Mouse (Mus musculus) hindbrain, postnatal 0 days (tissue): ENCODE data around the gene Mxi1. TPM values are rescaled to one million over a fixed set of nuclear protein-coding genes. Genes with fewer than 3 reads are reported as not detected.

ENCODE experiments used
- ATAC-seq: fragments of 200-750 bp; cut with Nextera tagmentation; 2 replicates; pipeline ENCODE4 v1.8.0; 2017; ENCODE audit warnings: mild to moderate bottlenecking, moderate TSS enrichment, moderate library complexity
- DNase-seq: peaks from one replicate; pipeline ENCODE4 v3.0.0-alpha.2; 2015; ENCODE audit warnings: low spot score
- H3K27ac ChIP-seq: fragments of 300-500 bp; sonication (generic); 2 replicates; pipeline ENCODE4 v1.5.1; 2014; ENCODE audit warnings: mild to moderate bottlenecking
- H3K27me3 ChIP-seq: fragments of 300-500 bp; sonication (generic); 2 replicates; pipeline ENCODE4 v1.6.1; 2014; ENCODE audit warnings: low read length, mixed read lengths; ENCODE audit not compliant: insufficient read depth
- H3K36me3 ChIP-seq: fragments of 300-500 bp; sonication (generic); 2 replicates; pipeline ENCODE4 v1.6.1; 2014; ENCODE audit warnings: low read length, mixed read lengths; ENCODE audit not compliant: insufficient read depth
- H3K4me1 ChIP-seq: fragments of 300-500 bp; sonication (generic); 2 replicates; pipeline ENCODE4 v1.6.1; 2014; ENCODE audit warnings: antibody characterized with exemption, low read length, mixed read lengths; ENCODE audit not compliant: insufficient read depth
- H3K4me2 ChIP-seq: fragments of 300-500 bp; sonication (generic); 2 replicates; pipeline ENCODE4 v1.6.1; 2014; ENCODE audit warnings: low read depth, mild to moderate bottlenecking, low read length, moderate library complexity, mixed read lengths
- H3K4me3 ChIP-seq: fragments of 300-500 bp; sonication (generic); 2 replicates; pipeline ENCODE4 v1.5.1; 2014; ENCODE audit warnings: low read length
- H3K9ac ChIP-seq: fragments of 300-500 bp; sonication (generic); replicated peaks from 2 replicates; pipeline ENCODE4 v1.6.1; 2014; ENCODE audit warnings: mild to moderate bottlenecking, low read length, moderate library complexity, mixed read lengths
- H3K9me3 ChIP-seq: fragments of 300-500 bp; sonication (generic); 2 replicates; pipeline ENCODE4 v1.6.1; 2016; ENCODE audit warnings: low read length, mixed read lengths
- CTCF ChIP-seq: IDR thresholded peaks from 2 replicates; pipeline ENCODE4 v1.5.1; 2016; ENCODE audit warnings: antibody characterized with exemption, control low read depth, low read depth
- WGBS: fragments of 180-500 bp; shearing (Covaris S2); extraction: QIAGEN DNeasy Blood & Tissue Kit; methylation state at CpG from one replicate; pipeline ENCODE4 v1.1.7; 2014; 5-methylcytosine and 5-hydroxymethylcytosine counted together
- polyA plus RNA-seq: library from polyadenylated mRNA; unstranded; fragments of >200 nt; fragmentation: Nextera tagmentation; extraction: Ambion mirVana; gene quantifications from 2 replicates; pipeline ENCODE4 v1.2.1, GENCODE M21; 2015
- total RNA-seq: library from RNA; depleted of rRNA; stranded (reverse); fragments of >200 nt; gene quantifications from 2 replicates; pipeline ENCODE4 v1.2.3, GENCODE M21; 2014

Mxi1 gene
- total and polyA plus RNA-seq, 2 experiments from 2014 or later = 44.5 to 47.7 TPM

DNA sequence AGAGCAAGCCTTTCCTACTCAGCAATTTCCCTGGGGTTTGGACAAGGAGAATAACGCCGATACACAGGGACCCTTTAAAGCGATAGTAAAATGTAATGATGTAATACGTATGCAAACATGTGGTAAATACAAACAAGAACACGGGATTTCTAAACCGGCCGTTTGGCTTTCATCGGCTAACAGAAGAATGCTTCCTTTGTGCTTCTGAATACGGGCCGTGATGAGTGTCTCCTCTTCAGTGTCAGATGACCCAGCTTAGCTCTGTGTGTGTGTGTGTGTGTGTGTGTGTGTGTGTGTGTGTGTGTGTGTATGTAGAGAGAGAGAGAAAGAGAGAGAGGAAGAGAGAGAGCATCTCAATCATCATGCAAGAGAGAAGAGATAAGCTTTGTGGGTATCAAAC is 27.7 kb upstream of the Mxi1 start:
- Histone ChIP-seq H3K9ac (no peak overlapping the region), H3K4me2 (peak overlapping the region; percentile 33; the same call in 1 of the 2 replicates), H3K27me3 (no peaks in the 10 kb centered on the region), H3K36me3 (no peaks in the 10 kb centered on the region), H3K4me3 (no peak overlapping the region), H3K27ac (no peak overlapping the region), H3K4me1 (peaks cover 7% of the 10 kb centered on the region; the same call in 1 of the 2 replicates), H3K9me3 (no peaks in the 10 kb centered on the region)
- 37% methylated on average over 10 of the region's 10 CpGs for WGBS
- ATAC-seq (peak; percentile 41; the same call in 1 of the 2 replicates), DNase-seq (peak; percentile 37)
- TF ChIP-seq CTCF = no peak

DNA sequence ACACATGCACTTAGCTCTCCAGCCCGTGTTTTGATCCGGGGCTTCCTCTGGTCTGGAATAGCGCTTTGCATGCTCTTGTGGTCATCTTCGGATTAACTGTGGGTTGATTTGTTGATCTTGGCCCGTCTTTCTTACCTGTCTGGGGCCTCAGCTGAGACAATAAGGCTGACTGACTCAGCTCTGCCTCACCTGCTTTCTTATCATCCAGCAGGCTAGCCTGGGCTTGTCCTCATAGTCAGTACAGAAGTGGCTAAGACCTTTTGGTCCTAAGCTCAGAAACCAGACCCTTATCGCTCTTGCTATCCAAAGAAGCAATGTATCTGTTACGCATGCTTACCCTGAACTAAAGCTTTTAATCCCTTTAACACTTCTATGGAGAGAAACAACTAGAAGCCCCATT is 26.6 kb upstream of the Mxi1 start:
- 89% methylated on average over 7 of the region's 7 CpGs for WGBS
- no peak for ATAC-seq

DNA sequence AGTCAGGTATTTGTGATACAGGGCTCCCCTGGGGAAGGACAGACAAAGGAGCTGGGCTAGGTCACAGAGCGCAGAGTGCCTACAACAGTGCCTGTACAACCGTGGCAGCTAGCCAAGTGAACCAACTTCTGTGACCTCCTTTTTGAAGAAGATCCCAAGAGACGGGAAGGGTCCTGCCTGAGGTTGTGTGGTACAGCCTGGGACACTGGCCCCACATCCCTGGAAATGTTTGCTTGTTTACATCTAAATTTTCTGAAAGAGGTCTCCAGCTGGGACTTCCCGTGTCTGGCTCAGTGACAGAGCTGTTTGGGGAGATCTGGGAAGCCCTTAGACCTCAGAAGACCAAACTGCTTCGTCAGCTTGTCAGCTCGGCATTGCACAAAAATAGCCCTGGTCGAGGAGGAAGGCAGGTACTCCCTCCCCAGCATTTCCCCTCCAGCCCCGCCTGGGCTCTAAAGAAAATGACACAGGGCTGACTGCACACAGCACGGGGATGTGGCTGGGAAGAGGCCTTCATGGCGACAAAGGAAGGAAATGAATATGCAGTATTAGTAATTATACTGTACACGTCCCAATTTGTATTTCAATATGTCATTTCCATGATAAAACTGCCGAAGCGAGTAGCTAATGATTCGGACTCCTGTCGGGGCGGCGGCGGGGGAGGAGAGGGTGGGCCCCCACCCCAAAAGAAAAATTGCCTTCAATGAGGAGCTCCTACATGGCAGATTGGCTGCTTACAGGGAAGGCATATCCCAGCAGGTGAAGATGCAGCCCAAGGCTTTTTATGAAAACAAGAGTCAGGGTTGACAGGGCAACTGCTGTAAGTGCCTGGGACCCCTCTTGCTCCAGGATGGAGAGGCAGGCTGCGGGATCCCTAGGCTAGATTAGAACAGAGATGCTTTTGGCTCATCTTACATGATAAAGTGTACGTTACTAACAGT is 25.8 kb upstream of the Mxi1 start:
- no peak overlapping the region; the same call in 1 of the 2 replicates for H3K9ac ChIP-seq
- DNase-seq (peak; percentile 52), ATAC-seq (peak; percentile 57; the same call in 1 of the 2 replicates)
- H3K9me3 ChIP-seq = no peaks in the 10 kb centered on the region
- H3K4me1 ChIP-seq = peaks cover 7% of the 10 kb centered on the region; the same call in 1 of the 2 replicates
- 18% methylated on average over 20 of the region's 20 CpGs for WGBS
- H3K27ac ChIP-seq = peak overlapping the region; percentile 29; the same call in 1 of the 2 replicates
- H3K4me2 ChIP-seq = peak overlapping the region; percentile 19; the same call in 1 of the 2 replicates
- no peak for TF ChIP-seq CTCF
- no peaks in the 10 kb centered on the region for H3K36me3 ChIP-seq
- no peak overlapping the region for H3K4me3 ChIP-seq
- H3K27me3 ChIP-seq = no peaks in the 10 kb centered on the region

More for the DNA sequence above, 26.6 kb upstream of the Mxi1 start:
- H3K36me3 ChIP-seq = no peaks in the 10 kb centered on the region
- H3K4me1 ChIP-seq = peaks cover 7% of the 10 kb centered on the region; the same call in 1 of the 2 replicates
- TF ChIP-seq CTCF = no peak
- DNase-seq = no peak
- H3K4me3 ChIP-seq = no peak overlapping the region
- no peaks in the 10 kb centered on the region for H3K9me3 ChIP-seq
- H3K4me2 ChIP-seq = no peak overlapping the region
- no peak overlapping the region for H3K27ac ChIP-seq
- H3K27me3 ChIP-seq = no peaks in the 10 kb centered on the region
- H3K9ac ChIP-seq = no peak overlapping the region

DNA sequence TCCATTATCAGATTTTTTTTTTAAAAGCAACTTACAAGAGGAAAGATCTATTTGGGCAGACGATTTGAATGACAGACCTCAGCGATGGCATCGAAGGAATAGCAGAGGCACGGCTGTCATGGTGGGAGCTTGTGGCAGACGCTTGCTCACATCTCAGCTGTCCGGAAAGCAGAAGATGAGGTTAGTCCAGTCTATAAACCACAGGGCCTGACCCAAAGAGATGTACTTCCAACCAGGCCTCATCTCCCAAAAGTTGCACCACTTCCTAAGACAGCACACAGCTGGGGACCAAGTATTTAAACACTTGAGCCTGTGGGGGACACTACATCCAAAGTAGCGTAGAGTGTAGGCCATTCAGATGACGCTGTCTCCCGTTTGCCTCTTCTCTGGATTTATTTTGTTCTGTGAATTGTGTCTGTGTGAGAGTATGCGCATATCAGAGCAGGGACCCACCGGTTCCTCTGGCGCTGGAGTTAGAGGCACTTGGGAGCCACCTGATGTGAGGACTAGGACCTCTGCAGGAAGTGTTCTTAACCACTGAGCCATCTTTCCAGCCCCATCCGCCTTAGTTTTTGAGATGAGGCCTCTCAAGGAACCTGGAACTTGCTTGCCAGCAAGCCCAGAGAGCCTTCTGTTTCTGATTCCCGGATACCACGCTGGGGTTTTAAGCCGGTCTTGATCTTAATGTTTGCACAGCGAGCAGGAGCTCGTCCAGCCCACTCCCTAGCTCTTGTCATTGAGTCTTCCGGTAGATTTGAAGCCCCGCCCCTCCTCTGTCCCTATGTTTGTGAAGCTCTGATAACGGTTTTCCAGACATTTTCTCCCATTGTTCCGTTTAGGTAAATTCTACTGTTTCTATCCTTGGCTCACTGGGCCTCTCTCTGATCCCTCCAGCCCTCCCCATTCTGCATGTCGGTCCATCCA is 13.7 kb upstream of the Mxi1 start:
- no peak for ATAC-seq
- Histone ChIP-seq H3K27ac (no peak overlapping the region), H3K36me3 (no peaks in the 10 kb centered on the region), H3K9me3 (no peaks in the 10 kb centered on the region), H3K4me3 (no peak overlapping the region), H3K27me3 (no peaks in the 10 kb centered on the region), H3K4me1 (no peaks in the 10 kb centered on the region), H3K4me2 (no peak overlapping the region), H3K9ac (no peak overlapping the region)
- DNase-seq = no peak
- 74% methylated on average over 23 of the region's 23 CpGs for WGBS
- TF ChIP-seq CTCF = no peak

DNA sequence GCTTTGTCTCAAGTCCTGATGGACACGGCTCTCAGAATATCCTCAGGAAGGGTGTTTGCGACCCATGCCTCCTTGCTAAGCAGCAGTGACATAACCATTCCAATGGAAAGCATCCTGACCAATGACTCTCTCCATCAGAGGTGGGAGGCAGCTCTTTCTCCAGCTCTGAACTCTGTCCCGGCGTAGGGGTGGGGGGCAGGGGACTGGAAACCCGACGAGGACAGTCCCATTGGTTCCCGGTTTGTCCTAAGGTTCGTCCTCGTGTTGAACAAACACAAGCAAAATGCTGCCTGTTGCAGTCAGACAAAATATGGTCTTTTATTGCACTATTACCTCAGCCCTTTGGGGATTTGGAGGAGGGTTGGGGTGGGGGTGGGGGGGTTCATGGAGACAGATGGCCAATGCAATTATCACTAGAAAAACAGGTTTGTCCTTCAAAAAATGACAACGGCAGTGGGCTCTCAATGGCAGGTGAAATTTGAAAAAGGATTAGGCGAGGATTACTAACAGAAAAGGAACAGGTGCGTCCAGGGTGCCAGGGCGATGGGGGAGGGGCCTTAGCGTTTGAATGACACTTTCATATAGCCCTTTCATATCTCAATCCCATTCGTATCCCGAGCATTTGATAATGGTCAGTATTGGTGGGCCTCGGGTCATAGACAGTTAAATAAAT is 11.0 kb upstream of the Mxi1 start:
- no peaks in the 10 kb centered on the region for H3K27me3 ChIP-seq
- no peak for ATAC-seq

DNA sequence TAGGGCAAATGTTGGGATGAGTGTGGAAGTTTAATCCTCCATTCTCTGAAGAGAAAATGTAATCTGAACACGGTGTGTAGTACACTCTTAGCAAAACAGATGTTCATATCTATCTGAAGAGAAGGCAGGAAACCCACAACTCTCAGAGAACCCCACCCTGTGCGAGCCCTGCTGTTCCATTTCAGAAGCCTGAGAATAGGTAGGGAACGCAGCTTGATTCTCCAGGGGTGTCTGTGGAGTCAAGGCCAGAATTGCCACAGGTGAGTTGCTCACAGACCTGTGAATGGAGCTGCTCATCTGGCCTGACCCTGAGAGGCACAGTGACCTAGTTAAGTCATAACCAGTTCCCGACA is 10.5 kb upstream of the Mxi1 start:
- DNase-seq (no peak), ATAC-seq (no peak)
- Histone ChIP-seq H3K36me3 (no peaks in the 10 kb centered on the region), H3K9me3 (no peaks in the 10 kb centered on the region), H3K4me1 (no peaks in the 10 kb centered on the region), H3K4me2 (no peak overlapping the region), H3K27me3 (no peaks in the 10 kb centered on the region), H3K9ac (no peak overlapping the region), H3K27ac (no peak overlapping the region), H3K4me3 (no peak overlapping the region)
- WGBS = 85% methylated on average over 4 of the region's 4 CpGs
- no peak for TF ChIP-seq CTCF

More for the DNA sequence above, 11.0 kb upstream of the Mxi1 start:
- no peak overlapping the region for H3K9ac ChIP-seq
- no peaks in the 10 kb centered on the region for H3K36me3 ChIP-seq
- no peak for DNase-seq
- no peak for TF ChIP-seq CTCF
- WGBS = 61% methylated on average over 17 of the region's 17 CpGs
- H3K27ac ChIP-seq = no peak overlapping the region
- H3K9me3 ChIP-seq = no peaks in the 10 kb centered on the region
- H3K4me1 ChIP-seq = no peaks in the 10 kb centered on the region
- no peak overlapping the region for H3K4me3 ChIP-seq
- H3K4me2 ChIP-seq = no peak overlapping the region
